Mouse (Mus musculus) frontal cortex, postnatal 25 days (tissue): ENCODE measurements at regions not wholly inside any gene's neighbourhood (a gene's known extent, or its start where the extent isn't known, plus 50 kb on each side); places are given as distances from the start of the nearest gene placed in this dataset.

ENCODE experiments used
- DNase-seq, 2 experiments: peaks; one replicate each; pipeline ENCODE4 v3.0.0; 2022; ENCODE audit warnings: low spot score in 2 of 2

DNA sequence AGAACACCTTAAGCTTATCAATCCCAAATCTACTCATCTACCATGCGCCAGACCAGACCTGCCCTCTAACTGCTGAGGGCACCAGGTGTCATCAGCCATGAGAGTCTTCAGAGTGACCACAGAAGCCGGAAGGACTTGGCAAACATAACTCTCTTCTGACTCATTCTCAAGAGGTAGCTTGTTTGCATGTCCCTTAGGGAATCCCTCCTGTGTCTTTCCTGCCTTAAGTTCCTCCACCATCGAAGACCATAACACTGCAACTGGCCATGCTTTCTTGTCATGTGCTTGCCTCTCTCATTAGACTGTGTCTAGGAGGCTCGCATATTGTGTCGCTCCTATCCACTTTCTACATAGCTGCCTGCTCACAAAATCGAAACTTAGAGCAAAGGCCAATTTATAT is 226.1 kb upstream of the Ncam1 start:
- DNase-seq, result no peak

DNA sequence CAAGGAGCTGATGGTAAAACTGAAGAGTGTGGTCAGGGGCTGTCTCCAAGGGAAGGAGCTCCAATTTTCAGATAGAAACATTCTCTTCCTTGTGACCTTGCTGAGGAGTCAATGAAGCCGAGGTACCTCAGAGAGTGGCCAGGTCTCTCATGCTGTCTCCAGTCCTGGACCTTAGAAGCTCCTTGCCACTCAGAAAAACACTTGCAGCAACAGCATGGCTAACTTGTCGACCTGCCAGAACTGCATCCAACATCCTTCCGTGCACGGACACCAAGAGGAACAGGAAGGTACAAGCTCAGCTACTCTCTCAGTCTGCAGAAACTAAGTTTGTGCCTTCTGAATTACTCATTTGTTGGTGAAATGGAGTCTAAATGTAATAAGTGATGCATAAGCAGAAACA is 214.9 kb upstream of the Ncam1 start:
- DNase-seq, result no peak

DNA sequence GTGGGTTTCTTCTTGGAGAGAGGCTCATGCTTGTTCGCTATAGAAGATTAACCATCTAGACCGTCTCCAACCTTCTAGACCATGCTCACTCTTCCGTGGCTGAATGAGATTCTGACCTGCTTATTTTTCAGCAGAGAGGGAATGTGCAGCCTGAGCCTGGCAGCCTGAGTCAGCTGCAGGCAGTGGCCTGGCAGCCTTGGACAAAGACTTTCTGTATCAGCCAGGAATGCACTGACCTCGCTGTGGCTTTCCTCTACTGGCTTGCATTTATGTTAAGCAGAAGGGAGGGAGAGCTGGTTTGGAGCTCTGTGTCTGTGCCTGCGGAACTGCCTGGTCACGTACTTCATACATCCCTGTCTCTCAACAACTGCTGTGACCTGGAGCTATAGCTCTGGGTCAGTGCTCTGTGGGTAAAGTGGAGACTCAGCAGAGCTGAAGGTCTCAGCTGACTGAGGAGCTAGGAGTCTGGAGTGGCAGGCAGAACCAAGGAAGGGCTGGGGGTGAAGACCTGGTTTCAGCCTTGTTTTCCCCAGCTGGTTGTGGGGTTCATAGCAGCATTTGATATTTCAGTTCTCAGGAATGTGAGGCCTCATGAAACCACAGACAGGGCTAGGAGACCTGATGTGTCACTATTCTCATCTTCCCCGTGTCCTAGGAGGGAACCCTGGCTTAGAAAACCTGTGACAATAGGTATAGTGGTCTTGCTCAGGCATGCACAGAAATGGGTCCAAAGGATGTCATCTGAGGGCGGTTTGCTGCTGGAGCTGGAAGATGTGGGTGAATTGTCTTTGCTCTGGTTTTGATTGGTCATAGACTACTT is 207.2 kb upstream of the Ncam1 start:
- DNase-seq, result no peak

DNA sequence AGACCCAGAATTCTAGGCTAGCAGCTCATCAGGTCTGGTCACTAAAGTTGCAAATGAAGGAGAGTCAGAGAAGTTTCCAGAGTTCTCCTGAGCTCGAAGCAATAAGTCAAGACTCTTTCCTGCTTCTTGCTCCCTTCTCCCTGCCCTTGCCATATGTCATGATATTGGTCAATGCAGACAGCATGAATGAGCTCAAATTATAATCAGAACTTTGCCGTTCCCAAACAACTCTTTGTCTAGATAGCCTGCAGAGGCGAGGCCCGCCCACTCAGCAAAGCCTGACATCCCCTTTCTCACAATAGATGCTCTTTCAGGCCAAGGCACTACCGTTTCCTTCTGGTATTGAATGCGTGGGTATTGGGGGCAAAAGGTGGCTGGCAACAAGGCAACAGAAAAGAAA is 204.0 kb upstream of the Ncam1 start:
- DNase-seq, result no peak

DNA sequence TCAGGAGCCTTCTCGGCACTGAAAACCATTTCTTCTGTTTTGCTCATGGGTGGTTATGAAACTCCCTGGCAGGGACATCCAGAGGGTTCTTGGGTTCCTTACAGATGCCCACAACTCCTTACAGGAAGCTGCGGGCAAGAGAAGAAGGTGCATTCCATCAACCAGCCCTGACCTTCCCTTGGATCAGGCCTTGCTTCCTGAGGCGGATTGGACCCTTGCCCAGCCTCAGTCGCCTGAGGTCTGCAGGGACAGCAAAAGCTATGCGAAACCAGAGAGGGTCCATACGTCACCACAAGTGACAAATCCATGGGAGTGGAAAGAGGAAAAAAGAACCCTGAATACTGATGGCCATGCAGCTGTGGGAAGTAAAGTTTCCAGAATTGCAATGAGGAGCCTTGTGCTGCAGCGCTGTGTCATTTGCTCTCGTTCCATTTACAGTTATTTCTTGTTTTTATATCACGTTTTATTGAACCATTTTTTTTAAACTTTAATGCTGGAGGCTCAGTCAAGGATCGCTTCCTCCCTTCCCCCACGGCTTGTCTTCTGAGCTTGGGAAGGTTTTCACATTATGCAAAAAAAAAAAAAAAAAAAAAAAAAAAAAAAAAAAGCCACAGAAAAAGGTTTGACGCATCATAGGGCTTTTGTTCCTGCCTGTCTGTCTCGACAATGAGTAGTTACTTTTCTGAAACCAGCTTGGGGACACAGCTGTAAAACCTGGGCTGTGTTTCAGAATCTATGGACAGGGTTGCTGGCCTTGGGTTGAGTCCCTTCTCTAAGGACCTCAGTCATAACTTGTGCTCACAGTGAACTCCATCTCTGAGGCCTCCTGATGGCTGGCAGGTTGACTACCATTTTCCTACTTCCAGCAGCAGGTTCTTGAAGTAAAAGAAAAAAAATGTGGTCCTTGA is 202.0 kb upstream of the Ncam1 start:
- DNase-seq, result no peak

DNA sequence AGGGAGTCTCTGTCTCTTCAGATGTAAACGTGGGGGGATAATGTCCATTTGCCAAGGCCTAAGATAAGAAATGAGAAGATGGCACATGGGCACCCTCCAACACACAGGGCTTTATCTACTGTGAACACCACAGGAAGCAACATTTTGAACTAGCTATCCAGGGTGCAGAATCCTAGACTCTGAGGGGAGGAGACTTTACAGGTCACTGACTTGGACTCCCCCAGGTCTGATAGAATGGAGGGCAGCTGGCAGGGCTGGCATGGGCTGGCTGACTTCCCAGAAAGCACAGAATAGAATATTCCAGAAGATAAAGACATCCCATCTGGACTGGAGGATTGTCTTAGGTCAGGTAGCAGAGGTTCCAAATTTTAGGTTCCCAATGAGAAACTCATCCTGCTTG is 201.2 kb upstream of the Ncam1 start:
- no peak for DNase-seq

DNA sequence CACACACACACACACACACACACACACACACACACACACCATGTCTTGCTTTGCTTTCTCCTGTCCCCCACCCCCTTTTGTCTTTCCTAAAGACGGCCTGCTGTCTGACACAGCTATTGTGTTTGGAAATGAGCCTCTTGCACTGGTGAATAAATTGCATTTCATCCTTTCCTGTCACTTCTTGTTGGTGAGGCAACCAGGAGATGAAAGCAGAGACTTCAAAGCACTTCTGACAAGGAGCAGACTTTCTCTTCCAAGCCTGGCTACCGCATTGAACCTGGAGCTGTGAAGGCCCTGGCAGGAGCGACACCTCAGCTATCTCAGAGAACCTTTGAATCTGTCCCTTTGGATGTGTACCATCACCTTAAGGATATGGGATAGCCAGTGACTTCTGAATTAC is 199.4 kb upstream of the Ncam1 start:
- no peak for DNase-seq

DNA sequence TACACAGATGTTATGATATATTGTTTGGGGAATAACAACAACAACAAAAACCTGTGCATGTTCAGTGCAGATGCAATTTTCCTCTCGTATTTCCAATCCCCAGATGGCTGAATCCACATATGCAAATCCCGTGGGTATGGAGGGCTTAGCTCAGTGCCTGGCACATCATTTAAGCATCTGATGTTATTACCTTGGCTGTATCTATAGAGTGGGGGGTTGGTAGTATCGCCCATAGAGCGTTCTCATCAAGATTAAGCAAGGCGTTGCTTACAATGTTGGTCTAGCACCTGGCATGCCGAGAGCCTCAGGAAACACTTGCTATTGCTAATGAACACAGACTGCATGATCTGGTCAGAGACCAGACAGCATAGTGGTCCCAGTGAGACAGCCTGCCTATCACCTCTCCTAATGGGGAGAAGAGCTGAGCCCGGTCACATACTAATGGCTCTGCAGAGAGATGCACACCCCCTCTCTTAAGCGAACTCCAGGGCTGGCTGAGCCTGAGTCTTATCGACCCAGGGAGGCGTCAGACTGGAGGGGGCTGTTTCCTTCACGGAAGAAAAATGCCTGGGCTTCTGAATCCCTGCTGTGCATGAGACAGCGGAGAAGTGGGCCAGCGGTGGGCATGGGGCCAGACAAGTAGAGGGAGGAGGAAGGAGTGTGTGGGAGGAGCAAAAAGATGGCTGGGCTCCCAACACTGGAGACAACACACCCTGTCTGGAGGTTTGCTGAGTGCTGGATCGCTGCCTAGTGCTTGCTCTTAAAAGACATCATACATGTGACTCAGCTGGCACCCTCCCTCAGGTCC is 190.9 kb upstream of the Ncam1 start:
- peak; percentile 63 to 82 for DNase-seq

DNA sequence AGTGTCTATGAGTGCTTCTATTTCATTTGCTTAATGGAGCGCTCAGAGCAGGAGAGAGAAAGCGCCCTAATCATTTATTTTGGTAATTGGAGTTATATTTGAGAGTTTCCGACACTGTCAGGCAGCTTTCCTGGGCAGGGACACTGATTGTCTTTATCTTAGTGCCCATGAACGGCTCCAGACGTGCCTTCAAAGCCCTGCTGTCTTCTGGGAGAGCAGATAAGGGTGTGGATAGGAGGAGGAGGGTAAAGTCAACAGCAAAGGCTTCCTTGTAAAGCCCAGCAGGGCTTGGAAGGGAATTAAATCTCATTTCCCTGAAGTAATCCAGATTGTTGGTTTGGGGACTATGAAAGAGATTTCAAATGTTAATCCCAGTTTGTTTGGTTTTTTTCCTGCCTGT is 189.3 kb upstream of the Ncam1 start:
- no peak for DNase-seq

DNA sequence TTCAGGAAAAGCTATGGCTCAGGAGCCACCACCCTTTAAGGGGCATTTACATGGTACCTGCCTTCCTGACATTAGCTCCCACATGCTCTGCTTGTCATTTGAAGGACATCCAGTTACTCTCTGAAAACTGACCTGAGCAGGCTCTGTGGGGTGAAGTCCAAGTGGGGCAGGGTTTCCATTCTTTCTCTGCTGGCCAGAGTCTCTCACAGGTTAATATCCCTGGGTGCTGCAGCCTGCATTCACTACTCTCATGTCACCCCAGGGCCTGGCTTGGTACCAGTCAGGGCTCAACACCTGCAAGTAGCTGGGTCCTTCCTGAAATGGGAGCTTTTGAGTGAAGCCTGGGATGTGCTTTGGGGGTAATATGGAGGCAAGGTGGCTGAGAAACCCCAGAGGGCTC is 188.8 kb upstream of the Ncam1 start:
- DNase-seq, result no peak

DNA sequence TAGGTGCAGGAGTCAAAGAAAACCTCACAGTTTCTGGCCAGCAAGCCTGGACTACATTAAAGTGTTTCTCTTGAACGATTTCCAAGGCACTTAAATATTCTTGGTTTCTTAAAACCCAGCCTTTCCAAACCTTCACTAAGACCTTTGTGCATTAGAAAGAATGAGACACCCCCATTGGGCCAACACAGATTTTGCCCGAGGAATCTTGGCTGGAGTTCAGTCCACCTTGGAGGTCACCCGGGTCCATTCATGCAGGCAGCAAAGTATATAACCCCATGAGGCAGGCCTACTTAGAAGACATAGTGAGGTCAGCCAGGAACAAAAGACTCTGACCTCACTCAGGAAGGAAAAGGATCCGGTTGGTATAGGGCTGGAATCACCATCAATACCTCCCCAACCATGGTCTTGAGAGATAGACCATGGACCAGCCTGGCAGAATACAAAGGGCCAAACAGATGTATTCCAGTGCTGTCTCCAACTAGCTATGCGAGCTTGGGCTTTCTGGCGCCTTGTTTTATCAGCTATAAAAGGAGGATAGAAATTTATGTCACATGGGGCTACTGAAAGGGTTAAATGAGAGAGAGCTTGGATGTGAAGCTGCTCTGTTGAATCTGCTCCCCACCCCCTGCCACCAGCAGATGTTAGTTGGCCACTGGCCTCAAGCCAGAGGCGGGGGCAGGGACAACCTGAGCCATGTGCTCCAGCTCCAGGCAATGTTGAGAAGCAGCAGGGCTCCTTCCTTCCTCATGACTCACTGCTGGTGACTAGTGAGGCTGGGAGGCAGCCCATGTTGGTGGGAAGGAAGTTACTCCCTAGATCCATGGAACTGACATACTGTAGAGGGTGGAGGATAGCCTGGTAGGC is 181.9 kb upstream of the Ncam1 start:
- peak; percentile 49 to 70 for DNase-seq

DNA sequence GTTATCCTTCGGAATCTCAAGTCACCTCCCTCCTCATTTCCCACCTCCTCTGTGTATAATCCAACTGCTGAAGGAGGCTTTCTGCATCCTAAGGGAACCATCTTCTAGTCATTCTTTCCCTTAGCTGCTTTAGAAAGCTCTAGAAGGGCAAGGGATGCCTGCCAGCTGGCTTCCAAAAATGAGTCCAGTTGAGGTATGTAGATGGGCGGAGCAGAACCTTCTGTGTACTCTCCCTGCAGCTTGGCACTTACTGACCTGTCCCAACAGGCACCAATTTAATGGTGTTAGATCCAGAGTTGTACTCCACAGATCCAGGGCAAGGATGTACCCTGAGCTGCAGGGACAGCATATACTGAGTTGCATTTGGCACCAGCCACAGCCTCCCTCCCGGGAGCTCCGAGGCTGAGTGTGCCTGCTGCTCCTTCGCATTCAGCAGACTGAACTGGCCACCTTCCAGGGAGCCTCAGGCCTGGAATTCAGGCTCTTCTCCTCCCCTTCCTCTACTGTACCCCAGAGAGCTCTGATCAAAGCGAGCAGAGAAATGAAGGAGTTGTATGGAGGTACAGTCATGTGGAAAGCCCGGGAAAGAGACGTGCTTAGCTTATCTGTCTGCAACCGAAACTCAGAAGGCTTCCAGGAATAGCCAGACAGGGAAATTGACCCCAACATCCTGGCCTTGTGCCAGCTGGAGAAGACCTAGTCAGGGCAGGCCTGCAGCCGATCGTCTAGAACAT is 177.4 kb upstream of the Ncam1 start:
- DNase-seq, result peak; percentile 38 to 52

DNA sequence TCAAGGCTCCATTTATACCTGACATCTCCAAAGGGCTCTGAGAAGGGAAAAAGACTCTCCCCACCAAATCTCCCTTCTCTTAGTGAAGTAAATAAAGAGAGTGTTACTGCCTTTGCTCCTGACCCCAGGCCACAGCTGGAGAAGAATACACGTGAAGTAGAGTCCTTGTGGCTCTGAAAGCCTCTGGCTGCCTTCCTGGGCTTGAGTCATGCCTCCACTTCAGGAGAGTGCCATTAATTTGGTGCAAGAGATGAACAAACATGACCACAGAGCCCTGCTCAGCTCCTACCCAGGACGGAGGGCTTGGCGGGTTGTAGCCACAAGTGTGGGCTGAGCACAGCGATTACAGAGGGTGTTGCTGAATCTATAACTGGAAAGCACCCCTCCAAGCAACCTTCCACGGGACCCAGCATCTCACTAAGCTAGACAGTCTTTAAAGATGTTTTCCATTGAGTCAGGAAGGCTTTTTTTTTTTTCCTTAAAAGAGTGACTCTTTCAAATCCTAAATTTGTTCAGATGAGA is 175.3 kb upstream of the Ncam1 start:
- DNase-seq, result no peak

DNA sequence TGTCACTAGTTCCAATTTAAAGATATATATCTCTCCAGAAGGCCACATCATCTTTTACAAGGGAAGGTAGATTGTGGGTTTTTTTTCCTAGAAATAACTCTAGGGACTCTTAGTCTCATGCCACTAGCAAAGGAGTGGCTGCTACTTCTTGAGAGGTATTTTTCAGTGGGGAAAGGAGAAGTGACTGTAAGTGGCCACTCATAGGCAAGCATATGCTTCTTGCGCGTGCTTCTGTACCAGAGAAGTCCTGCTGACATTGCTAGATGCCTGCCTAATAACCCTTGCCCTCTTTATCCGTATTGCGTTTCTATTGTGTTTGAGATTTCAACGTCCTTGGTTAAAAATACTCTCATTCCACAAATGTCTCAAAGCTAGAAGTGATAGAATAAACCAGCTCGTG is 170.7 kb upstream of the Ncam1 start:
- DNase-seq, result no peak

DNA sequence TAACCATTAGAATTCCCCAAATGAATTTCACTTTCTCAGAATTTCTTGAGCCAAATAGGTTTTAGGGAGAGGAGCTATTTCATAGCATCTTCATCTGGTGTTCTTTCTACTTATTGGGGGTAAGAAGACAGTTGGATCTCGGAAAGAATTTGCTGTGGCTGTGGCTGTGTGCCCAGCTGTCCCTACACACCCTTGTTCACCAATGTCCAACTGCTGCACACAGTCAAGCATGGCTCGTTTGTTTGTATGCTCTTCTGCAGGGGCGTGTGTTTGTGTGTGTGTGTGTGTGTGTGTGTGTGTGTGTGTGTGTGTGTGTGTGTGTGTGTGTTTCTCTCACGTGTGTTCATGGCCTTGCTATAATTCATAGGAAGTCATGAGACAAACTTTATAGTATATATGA is 165.9 kb upstream of the Ncam1 start:
- no peak for DNase-seq

DNA sequence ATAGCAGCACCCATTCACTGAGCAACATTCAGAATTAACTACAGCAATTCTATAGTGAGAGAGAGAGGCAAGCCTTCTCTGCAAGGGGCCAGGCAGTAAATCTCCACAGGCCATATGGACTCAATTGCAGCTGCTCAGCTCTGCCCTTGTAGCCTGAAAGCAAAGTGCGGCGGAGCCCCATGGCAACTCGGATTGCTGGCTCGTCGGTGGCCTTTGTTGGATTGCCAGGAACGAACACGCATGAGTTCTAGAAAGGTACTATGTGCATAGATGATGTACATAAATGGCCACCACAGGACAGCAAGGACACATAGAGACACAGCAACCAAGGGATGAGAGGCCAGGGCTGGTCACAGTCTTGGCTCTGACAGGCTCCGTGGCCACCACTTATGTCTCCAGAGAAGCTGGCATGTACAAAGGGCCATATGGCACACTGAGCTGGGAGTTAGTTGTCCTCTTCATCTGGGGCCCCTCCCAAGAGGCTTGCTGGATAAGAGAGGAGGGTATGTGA is 163.9 kb upstream of the Ncam1 start:
- DNase-seq, result no peak

DNA sequence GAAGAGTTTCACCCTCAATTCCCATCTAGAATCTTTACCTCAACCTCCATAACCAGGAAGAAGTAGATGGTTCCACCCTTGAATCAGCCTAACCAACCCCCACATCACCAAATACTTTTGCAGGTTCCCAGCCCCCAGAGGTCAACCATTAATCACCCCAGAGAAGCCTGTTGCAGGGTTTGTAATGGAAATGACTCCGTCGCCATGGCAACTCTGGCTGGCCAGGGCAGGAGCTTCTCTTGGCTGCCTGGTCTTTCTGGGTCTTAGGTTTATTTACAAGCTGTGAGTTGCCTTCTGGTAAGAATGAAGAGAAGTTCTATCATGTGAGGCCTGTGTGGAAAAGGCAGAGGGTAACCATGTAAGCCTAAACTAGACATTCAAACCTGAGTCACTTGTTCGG is 163.2 kb upstream of the Ncam1 start:
- no peak for DNase-seq

DNA sequence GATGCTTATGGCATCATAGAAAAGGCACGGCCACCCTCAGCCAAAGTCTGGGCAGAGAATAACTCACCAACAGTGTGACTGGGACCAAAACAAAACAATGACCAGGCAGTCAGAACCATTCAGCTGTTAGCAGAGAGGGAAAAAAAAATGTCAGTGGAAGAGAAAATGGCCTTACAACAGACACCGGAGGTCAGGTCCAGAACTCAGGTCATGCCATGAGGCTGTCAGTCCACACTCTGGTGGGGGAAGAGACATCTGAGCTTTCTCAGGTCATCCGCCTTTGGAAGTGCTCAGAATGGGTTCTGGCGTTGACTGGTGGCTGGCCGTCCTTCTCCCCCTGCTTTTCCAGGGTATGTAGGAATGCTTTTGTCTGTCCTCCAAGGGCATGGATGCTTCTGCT is 162.6 kb upstream of the Ncam1 start:
- no peak for DNase-seq

DNA sequence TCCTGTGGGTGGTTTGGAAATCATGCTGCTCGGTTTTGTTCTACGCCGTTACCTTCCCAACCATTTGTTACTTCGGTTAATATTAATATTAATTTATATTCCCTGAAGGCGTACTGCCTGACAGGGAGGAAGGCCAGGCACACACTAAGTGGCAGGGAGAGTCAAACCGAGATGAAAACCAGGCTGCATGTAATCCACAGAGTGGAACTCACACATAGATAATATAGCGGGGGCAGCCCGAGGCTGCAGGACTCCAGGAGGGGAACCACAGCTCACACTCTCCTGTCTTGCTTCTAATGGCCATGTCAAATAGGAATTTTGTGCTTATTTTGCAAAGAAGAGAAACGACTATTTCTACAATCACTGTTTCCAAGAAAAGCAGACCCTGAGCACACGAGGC is 161.3 kb upstream of the Ncam1 start:
- no peak for DNase-seq

DNA sequence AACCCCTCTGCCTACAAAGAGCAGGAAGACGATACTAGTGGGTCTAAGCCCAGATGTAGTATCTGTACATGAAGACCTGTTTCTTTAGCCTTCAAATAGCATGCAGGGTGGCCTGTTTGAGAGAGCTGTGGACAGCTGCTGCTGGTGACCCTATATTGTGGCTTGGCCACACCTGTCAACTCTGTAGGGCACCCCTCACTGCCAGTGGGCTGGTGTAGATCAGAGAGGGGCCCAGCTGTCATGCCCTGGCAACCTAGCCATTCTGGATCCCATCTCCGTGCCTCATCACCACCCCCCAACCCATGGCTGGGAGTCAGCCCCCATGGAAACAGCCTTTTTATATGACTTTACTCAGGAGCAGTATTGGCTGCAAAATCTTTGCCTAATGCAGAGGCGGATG is 160.2 kb upstream of the Ncam1 start:
- no peak for DNase-seq
